Mouse (Mus musculus): ENCODE results near the gene Ppp2r1a.
A peak's percentile ranks its signal among the peaks of the same experiment; 100 is the strongest.

Ppp2r1a gene

DNA sequence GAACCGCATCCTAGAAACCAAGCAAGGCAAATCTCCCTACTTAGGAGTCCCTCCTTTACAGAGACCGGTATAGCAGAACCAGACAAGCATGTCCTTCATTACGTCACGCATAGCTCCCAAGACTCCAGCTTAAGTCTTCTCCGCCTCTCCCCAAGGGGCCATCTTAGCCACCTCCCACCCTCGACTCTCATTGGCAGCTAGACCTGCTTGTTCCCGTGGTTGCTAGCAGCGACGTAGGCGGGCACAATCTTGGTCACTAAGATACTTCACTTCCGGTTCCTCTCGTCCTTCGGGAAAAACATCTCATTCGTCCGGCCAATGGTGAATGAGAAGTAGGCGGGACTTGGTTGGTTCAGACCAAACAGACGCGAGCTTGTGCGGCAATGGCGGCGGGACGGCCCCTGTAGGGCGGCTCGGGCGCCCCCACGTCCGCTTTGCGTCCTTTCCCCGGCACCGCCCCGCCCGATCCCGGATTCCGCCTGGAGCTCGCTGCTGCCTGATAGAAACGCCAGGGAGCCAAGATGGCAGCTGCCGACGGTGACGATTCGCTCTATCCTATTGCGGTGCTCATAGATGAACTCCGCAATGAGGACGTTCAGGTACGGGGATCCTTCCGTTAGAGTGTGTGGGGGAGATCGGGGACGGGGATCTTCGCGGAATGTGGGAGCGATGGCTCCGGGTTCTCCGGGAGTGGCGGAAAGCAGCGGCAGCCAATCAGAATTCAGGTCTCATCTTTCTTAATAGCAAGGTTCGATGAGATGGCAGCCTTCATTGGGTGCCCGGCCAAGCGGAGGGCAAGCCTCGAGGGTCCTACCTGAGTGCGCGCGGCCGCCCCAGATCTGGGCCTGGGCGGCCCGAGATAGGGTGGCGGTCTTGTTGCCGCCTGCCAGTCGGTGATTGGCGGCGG lies at the start of gene Ppp2r1a:
Ppp2r1a (plus strand) TSS at position 327 of the 907 bp plus-strand sequence.
- DNase-seq (ENCODE audit: low read depth): peak; percentile 100

DNA sequence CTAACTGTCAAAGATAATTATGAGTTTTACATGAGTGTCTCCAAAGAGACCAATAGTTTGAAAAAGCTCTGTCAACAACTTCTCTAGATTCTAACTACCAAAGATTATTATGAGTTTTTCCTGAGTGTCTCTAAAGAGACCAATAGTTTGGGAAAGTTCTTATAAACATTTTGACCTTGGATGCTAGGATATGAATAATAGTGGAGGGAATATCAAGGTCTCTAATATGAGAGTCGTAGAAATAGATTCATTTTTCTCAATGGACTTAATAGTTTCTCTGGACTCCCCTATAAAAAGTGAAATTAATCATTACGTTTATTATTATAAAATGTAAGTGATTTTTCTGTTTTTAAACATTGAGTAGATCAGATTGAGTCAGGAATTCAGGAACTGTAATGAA lies 40.1 kb upstream of the Ppp2r1a start, which contains the start of gene Vmn1r231:
Vmn1r231 (minus strand) TSS at position 101 of the 400 bp plus-strand sequence.
- no peak for DNase-seq (ENCODE audit: low read depth)

DNA sequence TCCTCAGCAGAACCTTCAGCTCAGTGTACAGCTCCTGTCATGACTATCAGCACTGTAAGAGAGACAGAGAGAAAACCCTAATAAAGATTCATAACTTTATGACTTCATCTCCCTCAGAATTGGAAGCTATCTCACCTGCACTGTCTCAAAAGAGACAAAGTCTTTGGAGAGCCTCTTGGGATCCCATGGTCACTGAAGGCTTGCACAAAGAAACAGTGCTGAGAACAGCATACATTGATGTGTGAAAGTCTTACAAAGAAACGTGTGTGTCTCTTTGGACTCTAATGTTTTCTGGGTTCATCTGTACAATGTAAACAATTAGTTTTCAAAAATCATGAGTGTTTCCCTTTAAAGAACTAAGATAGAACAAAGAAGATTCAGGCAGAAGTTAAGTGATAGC lies 25.5 kb upstream of the Ppp2r1a start, which contains the start of gene Vmn1r232:
Vmn1r232 (minus strand) TSS at position 101 of the 400 bp plus-strand sequence.
- DNase-seq (ENCODE audit: low read depth): no peak

DNA sequence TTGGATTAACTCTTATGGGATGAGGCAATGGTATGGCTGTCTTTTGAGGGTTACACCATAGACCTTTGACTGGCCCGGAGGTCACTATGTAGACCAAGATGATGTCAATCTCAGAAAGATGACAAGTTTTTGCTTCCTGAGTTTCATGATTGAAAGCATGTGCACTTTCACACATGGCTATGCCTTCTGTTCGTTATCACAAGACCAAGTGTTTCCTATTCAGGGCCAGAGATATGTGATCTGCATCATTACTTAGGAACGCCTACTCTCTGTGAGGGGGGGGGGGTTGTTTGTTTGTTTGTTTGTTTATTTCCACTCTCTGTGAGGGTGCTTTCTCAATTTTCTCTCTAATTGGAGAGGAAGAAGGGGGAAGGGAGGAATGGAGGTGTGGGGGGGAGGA lies 885 bp upstream of the Ppp2r1a start:
- DNase-seq (ENCODE audit: low read depth): no peak

DNA sequence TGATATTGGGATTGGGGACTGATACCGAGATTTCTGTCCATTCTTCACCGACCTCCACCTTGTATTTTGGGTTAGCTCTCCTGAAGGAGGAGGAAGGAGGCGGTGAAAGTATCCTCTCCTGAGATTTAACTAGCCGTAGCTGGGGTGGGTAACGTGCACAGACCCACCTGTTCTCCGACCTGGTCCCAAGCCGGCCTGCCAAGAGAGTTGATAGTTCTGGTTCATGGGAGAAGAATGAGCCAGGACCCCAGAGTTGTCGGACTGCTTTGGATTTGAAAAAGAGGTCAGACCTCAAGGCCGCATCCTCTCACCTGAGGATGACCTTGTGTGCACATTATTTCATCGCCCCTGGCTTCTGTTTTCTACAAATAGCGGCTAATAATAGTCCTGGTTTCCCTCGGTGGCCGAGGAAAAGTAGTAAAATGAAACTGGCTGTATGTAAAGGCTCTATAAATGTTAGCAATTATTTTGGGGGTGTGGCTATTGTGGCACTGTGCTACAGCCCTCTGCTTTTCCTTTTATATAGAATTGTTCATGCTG lies 985 bp downstream of the Ppp2r1a start:
- DNase-seq (ENCODE audit: low read depth): no peak

DNA sequence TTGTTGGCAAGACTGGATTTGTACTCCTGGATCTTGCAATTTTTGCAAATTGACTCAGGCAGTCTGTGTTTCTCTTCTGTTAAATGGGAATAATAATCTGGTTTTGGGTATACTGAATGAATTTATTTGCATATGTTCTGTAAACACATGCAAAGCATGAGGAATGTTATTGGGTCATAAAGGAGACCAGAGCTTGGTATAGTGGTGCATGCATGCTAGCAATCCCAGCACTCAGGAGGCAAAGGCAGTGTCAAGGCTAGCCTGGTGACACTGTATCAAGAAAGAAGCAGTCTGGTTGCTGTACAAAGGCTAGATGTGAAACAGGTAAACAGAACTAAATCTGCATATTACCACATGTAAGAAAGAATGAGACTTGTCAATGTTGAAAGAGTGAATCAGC lies 1.5 kb downstream of the Ppp2r1a start:
- no peak for DNase-seq (ENCODE audit: low read depth)

DNA sequence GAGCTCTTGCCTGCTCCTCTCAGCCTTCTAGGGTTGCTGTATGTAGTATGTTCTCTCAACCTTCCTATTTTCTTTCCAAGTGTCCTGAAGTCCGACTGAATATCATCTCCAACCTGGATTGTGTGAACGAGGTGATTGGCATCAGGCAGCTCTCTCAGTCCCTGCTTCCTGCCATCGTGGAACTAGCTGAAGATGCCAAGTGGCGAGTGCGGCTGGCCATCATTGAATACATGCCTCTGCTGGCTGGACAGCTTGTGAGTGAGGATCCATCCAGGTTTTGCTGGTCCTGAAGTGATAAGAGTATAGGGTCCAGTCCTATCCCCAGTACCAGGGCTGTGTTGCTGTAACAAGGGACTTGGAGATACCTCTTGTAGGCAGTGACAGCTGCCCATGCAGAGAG lies 15.3 kb downstream of the Ppp2r1a start:
- DNase-seq (ENCODE audit: low read depth): no peak

DNA sequence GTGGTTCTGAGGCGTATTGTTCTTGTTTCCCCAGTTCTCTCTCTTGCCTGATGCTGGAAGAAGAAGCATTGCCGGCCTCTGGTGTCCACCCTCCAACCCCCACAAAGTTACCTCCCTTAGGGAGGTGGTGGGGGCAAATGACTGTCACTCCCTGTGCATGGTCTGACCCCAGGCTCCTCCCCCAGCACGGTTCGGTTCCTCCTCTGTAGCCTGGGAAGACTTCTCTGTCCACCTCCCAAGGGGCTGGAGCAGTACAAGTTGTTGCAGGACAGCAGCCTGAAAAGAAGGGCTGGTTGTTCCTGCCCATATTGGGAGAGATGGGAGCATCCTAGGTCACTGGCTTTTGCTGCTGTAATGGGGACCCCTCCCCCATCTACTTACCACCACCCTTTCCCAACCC lies 20.3 kb downstream of the Ppp2r1a start:
- DNase-seq (ENCODE audit: low read depth): no peak

DNA sequence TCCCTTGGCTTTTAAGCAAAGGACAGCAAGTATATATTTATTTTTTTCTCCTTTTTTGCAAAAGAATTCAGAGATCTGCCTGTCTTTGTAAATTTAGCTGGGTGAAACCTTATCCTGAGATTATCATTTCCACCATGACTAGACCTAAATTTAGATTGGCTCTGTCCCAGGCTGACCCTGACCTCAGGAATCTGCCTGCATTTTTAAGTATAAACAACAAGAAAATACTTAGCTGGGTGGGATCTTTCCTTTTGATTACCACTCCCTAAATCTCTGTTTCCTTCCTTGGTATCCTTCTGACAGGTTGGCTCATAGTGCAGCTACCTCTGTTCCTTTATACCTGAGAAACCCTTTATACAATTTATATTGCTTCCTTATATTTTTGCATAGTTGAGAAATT lies 21.6 kb downstream of the Ppp2r1a start:
- DNase-seq (ENCODE audit: low read depth): no peak

DNA sequence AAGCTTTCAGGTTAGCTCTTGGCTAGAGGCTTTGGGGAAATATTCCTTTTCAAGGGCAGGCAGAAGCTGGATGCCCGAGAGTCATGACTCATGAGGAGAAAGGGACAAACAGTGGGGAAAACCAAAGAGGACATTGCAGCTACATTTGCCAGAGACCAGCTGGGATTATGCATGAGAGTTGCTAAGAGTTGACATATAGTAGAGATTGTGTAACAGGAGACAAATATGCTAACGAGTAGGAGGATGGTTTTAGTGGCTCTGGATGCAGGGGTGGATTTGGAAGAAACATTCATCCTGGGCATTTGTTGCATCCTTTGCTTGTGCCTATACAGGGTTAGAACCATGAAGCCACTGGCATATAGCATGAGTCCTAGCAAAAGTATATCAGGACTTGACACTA lies 48.6 kb downstream of the Ppp2r1a start:
- no peak for DNase-seq (ENCODE audit: low read depth)

DNA sequence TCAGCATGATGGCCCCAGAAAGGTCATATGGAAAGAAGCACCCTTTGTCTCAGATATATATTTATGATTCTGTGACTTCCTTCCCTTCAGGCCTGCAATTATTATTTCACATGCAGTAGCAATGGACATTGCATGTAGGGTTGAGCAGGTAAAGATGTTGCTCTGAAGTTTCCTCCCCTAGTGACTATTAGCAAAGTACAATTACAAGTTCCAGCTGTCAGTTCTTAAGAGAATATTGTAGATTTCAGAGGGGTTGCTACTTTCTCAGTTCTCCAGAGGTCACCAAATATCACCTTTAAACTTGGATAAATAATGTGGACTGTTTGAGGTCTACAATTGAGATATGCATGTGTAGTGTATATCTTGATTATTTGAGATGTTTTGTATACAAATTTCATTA lies 51.3 kb downstream of the Ppp2r1a start, which contains the start of gene Vmn1r233:
Vmn1r233 (minus strand) TSS at position 101 of the 400 bp plus-strand sequence.
- no peak for DNase-seq (ENCODE audit: low read depth)

DNA sequence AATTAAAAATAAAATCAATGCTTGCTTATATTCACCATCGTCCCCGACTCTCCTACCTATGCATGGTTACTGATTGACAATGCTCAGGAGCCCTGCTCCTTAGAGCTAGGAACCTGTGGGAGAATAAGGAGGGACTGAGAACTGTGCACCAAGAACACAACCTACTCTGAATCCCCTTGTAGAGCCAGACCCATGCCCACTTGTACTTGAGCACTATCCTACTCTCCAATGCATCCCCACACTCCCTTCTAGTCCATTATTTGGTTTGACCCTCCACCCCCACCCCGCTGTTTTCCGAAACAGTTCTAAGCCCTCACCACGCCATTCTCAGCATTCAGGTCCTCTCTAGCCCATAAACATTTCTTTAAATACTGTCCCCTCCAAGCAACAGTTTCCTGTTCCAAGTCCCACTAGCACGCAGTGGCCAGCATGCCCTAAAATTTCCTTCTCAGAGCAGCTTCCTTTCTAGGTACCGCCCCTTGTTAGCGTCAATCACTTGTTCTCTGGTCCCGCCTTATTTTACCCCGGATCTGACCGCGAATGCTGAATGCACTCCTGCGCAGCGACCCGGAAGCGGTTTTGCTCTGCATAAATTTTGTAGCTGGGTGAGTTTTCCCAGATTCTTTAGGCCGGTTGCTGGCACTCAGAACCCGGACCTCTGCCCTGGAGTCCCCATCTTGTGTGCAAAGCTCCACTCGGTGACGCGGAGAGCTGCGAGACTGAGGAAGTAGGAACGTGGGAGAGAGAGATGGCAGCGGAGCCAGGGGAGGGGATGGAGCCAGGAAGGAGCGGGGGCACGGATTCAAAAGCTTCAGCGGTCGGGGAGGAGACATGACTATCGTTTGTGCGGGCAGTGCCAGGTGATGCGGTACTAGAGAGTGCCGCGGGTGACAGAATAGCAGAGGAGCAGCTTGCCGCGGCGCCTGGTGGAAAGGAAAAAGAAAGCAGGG lies 63.5 kb downstream of the Ppp2r1a start, which contains the start of gene Zfp160:
Zfp160 (plus strand) TSS at position 522 of the 950 bp plus-strand sequence.
- peak; percentile 80 for DNase-seq (ENCODE audit: low read depth)

DNA sequence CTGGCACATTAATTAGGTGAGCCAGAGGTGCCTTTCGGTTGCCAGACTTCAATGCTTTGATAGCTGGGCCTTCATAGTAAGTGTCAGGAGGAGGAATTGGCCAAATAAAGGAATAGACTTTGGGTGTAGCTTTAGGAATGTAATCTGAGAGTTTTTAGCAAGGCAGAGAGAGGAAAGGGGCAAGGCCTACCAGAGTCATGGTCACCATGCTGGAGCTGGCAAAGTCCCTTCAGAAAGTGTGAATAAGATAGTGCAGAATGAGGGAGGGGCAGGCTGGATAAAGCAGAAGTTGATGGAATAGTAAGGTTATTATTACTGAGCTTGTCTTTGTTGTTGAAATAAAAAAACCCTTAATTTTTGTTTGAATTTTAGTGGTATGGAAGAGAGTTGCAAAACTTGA lies 64.6 kb downstream of the Ppp2r1a start:
- no peak for DNase-seq (ENCODE audit: low read depth)
